Mouse (Mus musculus): ENCODE results near the gene Fahd2a. TPM values are rescaled to one million over a fixed set of nuclear protein-coding genes. Genes with fewer than 3 reads are reported as not detected.

Gene Fahd2a
- polyA plus RNA-seq, 1 experiment from 2014 or later = 22.7 TPM

- DNase-seq (ENCODE audit: low spot score) = no peak
- no peaks in the 10 kb centered on the region for H3K9me3 ChIP-seq (ENCODE audit: control insufficient read depth, low read length)
Measured at GRCm38 (mm10) chr2:127471281-127471680, 26.9 kb upstream of the Fahd2a start.

DNA sequence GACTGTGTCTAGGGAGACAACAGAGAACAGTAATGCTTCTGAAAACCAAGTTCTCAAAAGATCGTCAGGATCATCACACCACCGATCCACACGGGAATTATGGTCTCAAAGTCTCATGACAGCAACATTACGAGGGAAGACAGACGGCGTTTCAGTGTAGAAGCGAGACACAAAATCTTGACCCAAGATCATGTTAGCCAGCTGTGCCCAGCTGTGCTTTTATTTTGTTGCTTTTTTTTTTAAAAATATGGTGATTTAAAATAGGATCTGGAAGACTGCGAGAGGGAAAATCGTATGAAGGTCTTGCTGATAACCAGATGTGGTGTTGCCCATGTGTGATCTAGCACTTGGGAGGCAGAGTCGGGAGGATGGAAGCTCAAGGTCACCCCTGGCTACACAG, 26.3 kb upstream of the Fahd2a start:
- 86% methylated on average over 10 of the region's 10 CpGs for WGBS
- H3K9me3 ChIP-seq (ENCODE audit: control insufficient read depth, low read length) = no peaks in the 10 kb centered on the region
- no peaks in the 10 kb centered on the region for H3K4me1 ChIP-seq (ENCODE audit: control insufficient read depth, insufficient read depth, low read length)
- ATAC-seq (ENCODE audit: insufficient read depth, low FRiP score, low TSS enrichment) (no peak), DNase-seq (ENCODE audit: low spot score) (peak; percentile 2)
- H3K4me3 ChIP-seq (ENCODE audit: low read depth, low read length) = no peak overlapping the region
- no peak overlapping the region for H3K4me2 ChIP-seq (ENCODE audit: low read depth)
- no peak overlapping the region for H3K9ac ChIP-seq (ENCODE audit: low read length)
- no peaks in the 10 kb centered on the region for H3K36me3 ChIP-seq (ENCODE audit: control insufficient read depth, insufficient read depth, low read length)
- no peaks in the 10 kb centered on the region for H3K27me3 ChIP-seq (ENCODE audit: control insufficient read depth, insufficient read depth, low read length)
- no peak overlapping the region for H3K27ac ChIP-seq (ENCODE audit: low read depth, low read length)

More at GRCm38 (mm10) chr2:127471281-127471680, 26.9 kb upstream of the Fahd2a start:
- 88% methylated on average over 8 of the region's 8 CpGs for whole genome bisulfite sequencing
- H3K4me3 ChIP-seq (ENCODE audit: low read depth, low read length) = no peak overlapping the region
- no peak overlapping the region for H3K9ac ChIP-seq (ENCODE audit: low read length)
- H3K4me1 ChIP-seq (ENCODE audit: control insufficient read depth, insufficient read depth, low read length) = no peaks in the 10 kb centered on the region
- ATAC-seq (ENCODE audit: insufficient read depth, low FRiP score, low TSS enrichment) = no peak
- no peaks in the 10 kb centered on the region for H3K27me3 ChIP-seq (ENCODE audit: control insufficient read depth, insufficient read depth, low read length)
- no peaks in the 10 kb centered on the region for H3K36me3 ChIP-seq (ENCODE audit: control insufficient read depth, insufficient read depth, low read length)
- H3K4me2 ChIP-seq (ENCODE audit: low read depth) = no peak overlapping the region
- no peak overlapping the region for H3K27ac ChIP-seq (ENCODE audit: low read depth, low read length)

GRCm38 (mm10) chr2:127470183-127470582, 25.8 kb upstream of the Fahd2a start:
- no peaks in the 10 kb centered on the region for H3K4me1 ChIP-seq (ENCODE audit: control insufficient read depth, insufficient read depth, low read length)
- WGBS = 88% methylated on average over 5 of the region's 5 CpGs
- no peak overlapping the region for H3K4me3 ChIP-seq (ENCODE audit: low read depth, low read length)

DNA sequence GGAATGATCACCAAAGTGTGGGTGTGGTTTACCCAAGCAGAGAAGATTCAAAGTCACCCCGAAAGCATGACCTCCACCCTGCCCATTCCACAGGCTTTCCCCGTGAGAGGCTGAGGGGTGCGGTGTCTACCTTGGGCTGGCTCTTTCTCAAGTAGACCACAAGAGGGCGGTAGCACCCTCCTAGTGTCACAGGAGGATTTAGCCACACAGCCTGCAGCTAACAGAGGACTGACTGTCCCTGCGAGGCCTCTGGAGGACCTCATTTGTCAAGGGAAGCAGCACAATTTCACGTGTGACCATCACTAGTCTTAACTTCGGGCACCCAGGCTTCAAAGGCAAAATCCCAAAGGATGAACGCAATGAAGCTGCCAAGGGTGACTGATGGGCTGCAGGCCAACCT, 17.9 kb upstream of the Fahd2a start:
- Histone ChIP-seq H3K4me2 (ENCODE audit: low read depth) (no peak overlapping the region), H3K4me3 (ENCODE audit: low read depth, low read length) (no peak overlapping the region), H3K9me3 (ENCODE audit: control insufficient read depth, low read length) (no peaks in the 10 kb centered on the region), H3K4me1 (ENCODE audit: control insufficient read depth, insufficient read depth, low read length) (no peaks in the 10 kb centered on the region), H3K36me3 (ENCODE audit: control insufficient read depth, insufficient read depth, low read length) (no peaks in the 10 kb centered on the region), H3K27ac (ENCODE audit: low read depth, low read length) (no peak overlapping the region), H3K9ac (ENCODE audit: low read length) (no peak overlapping the region), H3K27me3 (ENCODE audit: control insufficient read depth, insufficient read depth, low read length) (no peaks in the 10 kb centered on the region)
- 0 out of 2 replicates have a peak, but pooled peaks have one; percentile 50 for ATAC-seq (ENCODE audit: insufficient read depth, low FRiP score, low TSS enrichment)
- DNase-seq (ENCODE audit: low spot score) = peak; percentile 68
- 11% methylated on average over 8 of the region's 8 CpGs for WGBS

More at GRCm38 (mm10) chr2:127470183-127470582, 25.8 kb upstream of the Fahd2a start:
- no peak for DNase-seq (ENCODE audit: low spot score)
- H3K27me3 ChIP-seq (ENCODE audit: control insufficient read depth, insufficient read depth, low read length) = no peaks in the 10 kb centered on the region
- no peak overlapping the region for H3K4me2 ChIP-seq (ENCODE audit: low read depth)
- no peak overlapping the region for H3K27ac ChIP-seq (ENCODE audit: low read depth, low read length)
- H3K9me3 ChIP-seq (ENCODE audit: control insufficient read depth, low read length) = no peaks in the 10 kb centered on the region
- H3K36me3 ChIP-seq (ENCODE audit: control insufficient read depth, insufficient read depth, low read length) = no peaks in the 10 kb centered on the region
- H3K9ac ChIP-seq (ENCODE audit: low read length) = no peak overlapping the region
- no peak for ATAC-seq (ENCODE audit: insufficient read depth, low FRiP score, low TSS enrichment)

GRCm38 (mm10) chr2:127461351-127461750, 17.0 kb upstream of the Fahd2a start:
- Histone ChIP-seq H3K9me3 (ENCODE audit: control insufficient read depth, low read length) (no peaks in the 10 kb centered on the region), H3K9ac (ENCODE audit: low read length) (no peak overlapping the region), H3K4me1 (ENCODE audit: control insufficient read depth, insufficient read depth, low read length) (no peaks in the 10 kb centered on the region), H3K36me3 (ENCODE audit: control insufficient read depth, insufficient read depth, low read length) (no peaks in the 10 kb centered on the region), H3K27ac (ENCODE audit: low read depth, low read length) (no peak overlapping the region), H3K4me2 (ENCODE audit: low read depth) (no peak overlapping the region), H3K27me3 (ENCODE audit: control insufficient read depth, insufficient read depth, low read length) (no peaks in the 10 kb centered on the region), H3K4me3 (ENCODE audit: low read depth, low read length) (no peak overlapping the region)
- no peak for DNase-seq (ENCODE audit: low spot score)
- ATAC-seq (ENCODE audit: insufficient read depth, low FRiP score, low TSS enrichment) = no peak
- WGBS = 56% methylated on average over 9 of the region's 9 CpGs

DNA sequence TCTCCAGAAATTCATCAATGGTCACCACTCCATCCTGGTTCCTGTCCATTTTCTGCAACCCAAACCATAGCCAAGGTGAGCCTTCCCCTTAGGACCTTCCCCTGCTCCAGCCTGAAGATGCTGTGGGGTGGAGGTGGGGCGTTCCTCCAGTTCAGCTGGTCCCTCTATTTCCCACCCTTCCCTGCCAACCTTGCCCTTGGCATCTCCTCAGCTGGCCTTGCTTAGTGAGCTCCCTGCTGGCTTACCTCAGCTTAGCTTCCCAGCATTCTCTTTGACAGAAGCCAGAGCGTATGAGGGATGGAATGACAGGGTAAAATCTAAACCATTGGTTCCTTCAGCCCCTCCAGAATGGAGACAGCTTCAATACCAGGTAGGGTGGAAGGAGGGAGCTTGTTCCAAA, 15.0 kb upstream of the Fahd2a start:
- H3K9ac ChIP-seq (ENCODE audit: low read length) = no peak overlapping the region
- DNase-seq (ENCODE audit: low spot score) (no peak), ATAC-seq (ENCODE audit: insufficient read depth, low FRiP score, low TSS enrichment) (no peak)
- no peak overlapping the region for H3K4me3 ChIP-seq (ENCODE audit: low read depth, low read length)
- no peak overlapping the region for H3K27ac ChIP-seq (ENCODE audit: low read depth, low read length)
- 73% methylated on average over 2 of the region's 2 CpGs for WGBS
- no peaks in the 10 kb centered on the region for H3K9me3 ChIP-seq (ENCODE audit: control insufficient read depth, low read length)
- H3K36me3 ChIP-seq (ENCODE audit: control insufficient read depth, insufficient read depth, low read length) = no peaks in the 10 kb centered on the region
- H3K27me3 ChIP-seq (ENCODE audit: control insufficient read depth, insufficient read depth, low read length) = no peaks in the 10 kb centered on the region
- no peak overlapping the region for H3K4me2 ChIP-seq (ENCODE audit: low read depth)
- no peaks in the 10 kb centered on the region for H3K4me1 ChIP-seq (ENCODE audit: control insufficient read depth, insufficient read depth, low read length)

DNA sequence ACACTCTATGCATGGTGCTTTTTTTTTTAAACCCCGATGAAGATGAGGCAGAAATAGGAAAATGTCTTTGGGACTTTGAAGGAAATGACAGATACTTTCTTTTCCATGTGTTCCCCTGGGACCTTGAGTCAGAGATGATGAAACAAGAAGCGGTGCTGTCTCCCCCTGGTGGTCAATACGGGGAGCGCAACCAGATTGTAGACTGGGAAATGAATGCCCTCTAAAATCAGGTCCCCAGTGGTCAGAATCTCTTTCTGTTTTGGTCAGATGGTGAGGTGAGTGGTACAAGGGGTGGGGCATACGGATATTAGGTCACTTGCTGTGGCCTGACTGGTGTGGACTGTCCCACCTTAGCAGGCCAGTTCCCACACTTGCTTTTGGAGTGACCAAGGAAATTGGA, 9.4 kb upstream of the Fahd2a start:
- ATAC-seq (ENCODE audit: insufficient read depth, low FRiP score, low TSS enrichment) (no peak), DNase-seq (ENCODE audit: low spot score) (peak; percentile 77)
- H3K9me3 ChIP-seq (ENCODE audit: control insufficient read depth, low read length) = no peaks in the 10 kb centered on the region
- no peak overlapping the region for H3K27ac ChIP-seq (ENCODE audit: low read depth, low read length)
- WGBS = 3% methylated on average over 5 of the region's 5 CpGs
- no peak overlapping the region for H3K4me3 ChIP-seq (ENCODE audit: low read depth, low read length)
- no peaks in the 10 kb centered on the region for H3K36me3 ChIP-seq (ENCODE audit: control insufficient read depth, insufficient read depth, low read length)
- H3K9ac ChIP-seq (ENCODE audit: low read length) = no peak overlapping the region
- H3K27me3 ChIP-seq (ENCODE audit: control insufficient read depth, insufficient read depth, low read length) = no peaks in the 10 kb centered on the region
- H3K4me2 ChIP-seq (ENCODE audit: low read depth) = no peak overlapping the region
- H3K4me1 ChIP-seq (ENCODE audit: control insufficient read depth, insufficient read depth, low read length) = no peaks in the 10 kb centered on the region

DNA sequence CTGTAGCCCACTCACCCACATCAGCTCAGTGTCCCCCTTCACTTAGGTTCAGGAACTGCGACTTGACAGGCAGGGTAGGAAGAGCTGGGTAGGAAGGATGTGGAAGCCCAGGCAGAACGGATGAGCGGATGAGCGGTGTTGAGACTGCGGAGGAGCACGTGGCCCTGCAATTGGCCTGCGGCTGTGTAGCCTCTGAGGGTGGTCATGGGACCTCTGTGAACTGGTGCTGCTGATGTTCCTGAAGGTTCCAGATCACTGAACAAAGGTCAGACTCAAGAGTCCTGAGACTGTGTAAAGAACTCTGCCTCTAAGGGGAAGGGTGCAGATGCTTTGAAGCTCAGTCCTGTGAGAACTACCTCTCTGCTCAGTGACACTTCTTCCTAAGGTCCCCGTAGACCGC, 8.8 kb upstream of the Fahd2a start:
- Histone ChIP-seq H3K27me3 (ENCODE audit: control insufficient read depth, insufficient read depth, low read length) (no peaks in the 10 kb centered on the region), H3K27ac (ENCODE audit: low read depth, low read length) (no peak overlapping the region), H3K36me3 (ENCODE audit: control insufficient read depth, insufficient read depth, low read length) (no peaks in the 10 kb centered on the region), H3K9ac (ENCODE audit: low read length) (no peak overlapping the region), H3K9me3 (ENCODE audit: control insufficient read depth, low read length) (no peaks in the 10 kb centered on the region), H3K4me1 (ENCODE audit: control insufficient read depth, insufficient read depth, low read length) (no peaks in the 10 kb centered on the region), H3K4me3 (ENCODE audit: low read depth, low read length) (no peak overlapping the region), H3K4me2 (ENCODE audit: low read depth) (no peak overlapping the region)
- ATAC-seq (ENCODE audit: insufficient read depth, low FRiP score, low TSS enrichment) = no peak
- no peak for DNase-seq (ENCODE audit: low spot score)
- 79% methylated on average over 9 of the region's 9 CpGs for WGBS

DNA sequence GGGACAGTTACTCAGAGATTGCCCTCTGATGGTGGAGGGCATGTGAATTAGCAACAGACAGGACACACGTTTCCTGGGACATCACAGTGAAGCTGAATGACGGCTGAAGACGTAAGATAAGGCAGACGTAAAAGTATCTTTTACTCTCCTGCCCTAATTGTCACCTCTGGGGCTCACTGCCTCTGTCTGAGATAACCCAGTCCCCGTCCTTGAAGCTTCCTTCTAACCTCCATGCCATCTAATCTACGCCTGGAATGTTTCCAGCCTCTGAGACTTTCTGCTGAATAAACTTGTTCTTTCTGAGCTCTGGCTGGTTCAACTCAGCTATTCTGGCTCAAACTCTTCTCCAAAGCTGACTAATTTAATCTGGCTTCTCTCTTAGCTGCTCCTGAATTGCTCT, 7.4 kb upstream of the Fahd2a start:
- ATAC-seq (ENCODE audit: insufficient read depth, low FRiP score, low TSS enrichment) (no peak), DNase-seq (ENCODE audit: low spot score) (no peak)
- Histone ChIP-seq H3K4me2 (ENCODE audit: low read depth) (no peak overlapping the region), H3K4me3 (ENCODE audit: low read depth, low read length) (no peak overlapping the region), H3K9me3 (ENCODE audit: control insufficient read depth, low read length) (no peaks in the 10 kb centered on the region), H3K27ac (ENCODE audit: low read depth, low read length) (no peak overlapping the region), H3K4me1 (ENCODE audit: control insufficient read depth, insufficient read depth, low read length) (no peaks in the 10 kb centered on the region), H3K36me3 (ENCODE audit: control insufficient read depth, insufficient read depth, low read length) (no peaks in the 10 kb centered on the region), H3K9ac (ENCODE audit: low read length) (no peak overlapping the region), H3K27me3 (ENCODE audit: control insufficient read depth, insufficient read depth, low read length) (no peaks in the 10 kb centered on the region)
- 43% methylated on average over 6 of the region's 6 CpGs for WGBS
